Mouse (Mus musculus) heart, adult 8-10 months (tissue): Measurements from ENCODE around the gene Gm29776. TPM values are rescaled to one million over a fixed set of nuclear protein-coding genes. Genes with fewer than 3 reads are reported as not detected.

Source experiments
- DNase-seq: peaks from one replicate; pipeline ENCODE4 v3.0.0; 2022; ENCODE audit warnings: low spot score
- total RNA-seq, 4 experiments: library from RNA; stranded (reverse); gene quantifications; 2 replicates each; pipeline ENCODE4 v1.2.4; 2022

Gene Gm29776
- total RNA-seq, result not detected

GRCm38 (mm10) chr14:54698733-54699132 lies at the start of gene Gm29776:
Gm29776 (minus strand) TSS chr14:54698833.
- DNase-seq, result no peak

DNA sequence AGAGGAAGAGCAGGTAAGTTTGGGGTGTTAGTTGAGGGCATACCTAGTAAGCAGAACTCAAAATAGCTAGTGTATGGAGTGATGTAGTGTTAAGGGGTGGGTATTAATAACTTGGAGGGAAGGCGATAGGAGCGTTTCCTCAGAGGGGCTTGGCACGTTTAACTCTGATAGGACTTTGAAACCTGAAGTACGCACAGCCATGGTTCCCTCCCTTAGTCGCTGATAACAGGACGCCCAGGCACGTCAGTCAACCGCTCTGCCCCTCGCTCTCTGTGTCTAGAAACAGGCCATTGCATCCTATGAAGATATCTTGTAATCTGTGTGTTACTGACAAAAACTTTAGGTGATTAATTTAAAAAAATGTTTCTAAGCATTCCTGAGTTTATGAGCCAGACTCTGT lies 47.4 kb upstream of the Gm29776 start:
- no peak for DNase-seq

GRCm38 (mm10) chr14:54744473-54744872 lies 45.8 kb upstream of the Gm29776 start:
- DNase-seq, result no peak

- no peak for DNase-seq
Observed at GRCm38 (mm10) chr14:54742375-54742774, 43.7 kb upstream of the Gm29776 start.

GRCm38 (mm10) chr14:54741721-54742120 lies 43.1 kb upstream of the Gm29776 start:
- no peak for DNase-seq

GRCm38 (mm10) chr14:54737634-54738033 lies 39.0 kb upstream of the Gm29776 start:
- DNase-seq, result no peak

- no peak for DNase-seq
Observed at GRCm38 (mm10) chr14:54736555-54737552, 38.2 kb upstream of the Gm29776 start.

DNA sequence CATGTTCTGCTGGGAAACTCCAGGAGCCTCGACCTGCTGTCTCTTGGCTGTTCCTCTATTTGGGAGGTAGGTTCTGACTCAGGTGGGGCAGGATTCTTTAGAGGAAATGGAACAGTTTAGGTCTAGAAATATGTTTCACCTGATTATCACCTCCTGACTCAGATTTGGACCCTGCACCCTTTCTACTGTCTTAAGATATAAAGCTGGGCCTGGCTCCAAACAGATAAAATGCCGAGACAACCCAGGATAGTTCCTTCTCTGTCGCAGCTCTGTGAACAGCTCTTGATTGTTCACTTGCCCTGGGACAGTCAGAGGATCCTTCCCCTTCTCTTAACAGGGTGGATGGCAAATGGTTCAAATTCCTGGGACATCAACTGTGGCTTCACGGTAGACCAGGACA lies 36.6 kb upstream of the Gm29776 start:
- DNase-seq, result no peak

DNA sequence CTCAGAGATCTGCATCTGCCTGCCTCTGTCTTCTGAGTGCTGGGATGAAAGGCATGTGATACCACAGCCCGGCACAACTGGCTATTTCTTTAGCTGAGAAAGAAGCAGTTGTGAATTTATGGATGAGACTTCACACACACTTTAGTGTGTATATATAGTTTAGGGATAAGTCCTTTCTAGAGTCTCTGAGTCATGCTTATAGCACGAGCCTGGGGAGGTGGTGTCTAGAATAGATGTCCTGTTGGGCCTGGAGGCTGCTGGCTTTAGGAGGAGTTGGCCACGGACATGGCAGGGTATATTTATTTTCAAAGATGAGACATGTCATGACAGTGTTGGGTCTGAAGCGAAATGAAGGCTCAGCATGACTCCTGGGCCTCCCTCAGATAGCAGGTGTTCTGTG lies 35.4 kb upstream of the Gm29776 start:
- DNase-seq, result no peak

- DNase-seq, result no peak
Observed at GRCm38 (mm10) chr14:54732206-54732605, 33.6 kb upstream of the Gm29776 start.

GRCm38 (mm10) chr14:54730305-54730704 lies 31.7 kb upstream of the Gm29776 start:
- DNase-seq, result no peak

GRCm38 (mm10) chr14:54728823-54729653 lies 30.4 kb upstream of the Gm29776 start:
- no peak for DNase-seq

GRCm38 (mm10) chr14:54727565-54727964 lies 28.9 kb upstream of the Gm29776 start:
- DNase-seq, result no peak

DNA sequence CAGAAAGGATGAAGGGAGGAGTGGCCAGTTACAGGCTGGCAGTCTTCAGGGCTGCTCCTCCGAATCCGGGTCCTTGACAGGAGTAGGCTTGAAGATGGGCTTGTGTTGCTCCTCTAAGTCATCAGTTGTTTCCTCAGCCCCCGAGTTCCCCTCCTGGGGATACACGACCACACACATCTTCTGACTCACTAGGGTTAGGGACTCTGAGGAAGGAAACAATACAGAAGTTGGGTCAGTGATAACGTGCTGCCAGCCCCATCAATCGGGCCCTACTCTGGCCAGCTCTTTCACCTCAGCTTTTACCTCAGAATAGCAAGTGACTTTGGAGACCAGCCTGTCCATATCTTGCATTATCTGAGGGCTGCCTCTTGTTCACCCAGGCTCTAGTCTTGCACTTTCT lies 25.4 kb upstream of the Gm29776 start:
- no peak for DNase-seq

- no peak for DNase-seq
Observed at GRCm38 (mm10) chr14:54721711-54722110, 23.1 kb upstream of the Gm29776 start.

DNA sequence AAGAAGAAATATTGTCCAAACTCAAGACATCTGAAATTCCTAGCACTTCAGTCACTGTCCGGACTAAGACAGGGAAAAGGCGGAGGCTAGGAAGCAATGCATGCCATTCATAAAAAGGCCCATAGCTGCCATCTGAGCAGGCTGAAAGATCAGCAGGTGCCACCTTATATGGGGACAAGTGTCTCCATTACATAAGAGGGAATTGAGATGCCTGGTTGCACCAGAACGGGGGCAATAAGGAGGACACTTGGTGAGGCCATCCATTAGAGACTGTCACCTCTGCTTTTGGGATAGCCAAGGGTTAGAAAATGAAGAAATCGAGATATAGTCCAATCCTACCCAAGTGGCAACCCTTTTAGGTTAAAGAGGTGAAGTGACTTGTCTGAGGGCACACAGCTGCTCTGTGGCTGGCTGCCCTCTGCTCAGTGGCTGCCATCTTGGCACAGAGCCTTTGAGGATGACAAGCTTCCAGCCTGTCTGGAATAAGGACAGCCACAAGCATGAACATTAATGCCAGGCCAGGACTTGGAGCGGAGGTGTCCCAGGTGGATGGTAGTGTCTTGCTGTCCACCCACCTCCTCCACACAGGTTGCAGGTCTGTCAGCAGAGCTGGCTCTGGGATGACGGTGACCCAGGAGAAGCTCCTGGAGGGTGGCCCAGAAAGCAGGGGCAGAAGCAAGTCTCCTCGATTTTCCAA lies 22.2 kb upstream of the Gm29776 start:
- no peak for DNase-seq

GRCm38 (mm10) chr14:54720041-54720440 lies 21.4 kb upstream of the Gm29776 start:
- DNase-seq, result no peak

DNA sequence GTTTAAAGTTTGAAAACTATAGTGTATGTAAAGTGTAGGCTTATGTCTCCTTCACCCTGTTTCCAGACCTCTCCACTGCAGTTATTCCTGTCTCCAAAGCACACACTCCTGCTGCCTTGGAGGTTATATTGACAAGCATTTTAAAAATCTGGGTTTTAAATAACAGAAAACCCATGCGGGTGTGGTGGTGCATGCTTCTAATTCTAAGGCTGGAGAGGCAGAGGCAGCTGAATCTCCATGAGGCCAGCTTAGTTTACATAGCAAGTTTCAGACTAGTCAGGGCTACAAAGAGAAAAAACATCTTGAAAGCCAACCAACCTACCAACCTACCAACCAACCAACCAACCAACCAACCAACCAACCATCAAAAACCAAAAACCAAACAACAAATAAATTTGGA lies 16.8 kb upstream of the Gm29776 start:
- DNase-seq, result no peak

DNA sequence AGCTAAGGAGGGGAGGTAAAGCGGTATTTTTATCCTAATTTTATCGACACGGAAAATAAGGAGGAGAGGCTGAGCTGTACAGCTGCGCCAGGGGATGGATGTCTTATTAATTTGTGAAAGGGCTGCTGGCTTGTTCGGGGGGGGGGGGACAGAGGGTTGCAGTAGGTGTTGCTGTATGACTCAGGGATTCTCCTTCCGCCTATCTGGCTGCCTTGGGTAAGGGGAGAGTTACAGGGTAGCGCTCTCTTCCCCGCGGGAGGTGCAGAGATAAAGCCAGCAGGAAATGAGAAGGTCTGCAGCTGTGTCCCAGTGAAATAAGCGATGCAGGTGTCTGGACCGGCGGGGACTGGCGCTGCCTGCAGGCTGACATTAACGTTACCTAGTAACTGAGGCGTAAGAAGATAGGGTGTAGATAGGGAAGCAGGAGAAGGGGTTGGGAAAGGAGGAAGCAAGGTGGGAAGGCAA lies 16.0 kb upstream of the Gm29776 start:
- no peak for DNase-seq

DNA sequence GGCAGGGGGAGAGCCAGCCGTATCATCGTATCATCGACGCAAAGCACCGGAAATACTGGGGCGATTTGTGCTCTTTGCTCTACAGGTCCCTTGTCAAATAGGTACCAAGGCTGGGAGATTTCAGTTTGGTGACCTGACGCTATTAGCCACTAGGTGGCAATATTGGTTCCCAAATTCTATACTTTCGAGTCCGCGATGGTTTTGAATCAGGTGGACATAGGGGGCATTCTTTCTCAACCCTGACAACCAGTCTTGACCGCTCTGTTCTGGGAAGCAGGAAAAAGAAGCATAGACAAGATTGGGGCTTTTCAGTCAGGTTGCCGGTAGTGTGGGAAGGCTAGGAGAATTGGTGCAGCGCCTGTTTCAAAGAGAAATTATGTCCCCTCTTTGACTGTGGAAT lies 15.5 kb upstream of the Gm29776 start:
- peak; percentile 81 for DNase-seq

GRCm38 (mm10) chr14:54712861-54713260 lies 14.2 kb upstream of the Gm29776 start:
- DNase-seq, result no peak

DNA sequence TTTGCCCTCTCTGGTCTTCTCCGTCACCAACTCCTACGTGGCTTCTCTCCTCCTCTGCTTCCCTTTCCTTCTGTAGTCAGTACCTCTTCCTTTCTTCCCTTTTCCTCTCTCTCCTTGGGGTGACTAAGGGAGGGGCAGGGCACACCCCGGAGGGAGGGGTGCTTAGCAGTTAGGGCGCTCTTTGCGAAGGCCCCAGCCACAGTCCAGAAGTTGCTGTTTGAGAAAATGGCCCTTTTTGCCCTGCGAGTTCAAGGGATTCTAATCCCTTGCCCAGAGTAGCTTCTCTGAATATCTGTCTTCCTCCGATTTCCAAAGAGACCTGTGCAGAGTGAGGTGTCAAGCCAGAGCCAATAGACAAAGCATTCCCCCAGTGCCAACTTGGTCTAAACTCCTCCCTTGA lies 13.4 kb upstream of the Gm29776 start, which contains the start of gene Cebpe:
Gene Cebpe, minus strand, starts transcription at position 101 of the 400 bp plus-strand sequence.
- DNase-seq, result no peak
